Mouse (Mus musculus): Measurements from ENCODE around the gene Mthfsd.

GRCm38 (mm10) chr8:121078721-121079120 is 29.5 kb downstream of the Mthfsd start:
- TF ChIP-seq EP300 (IDR thresholded peaks at IDR 0.05; ENCODE audit: low read depth), result no peak
- TF ChIP-seq CTCF (IDR thresholded peaks at IDR 0.05; ENCODE audit: low read depth), result no peak

All from liver, postnatal 0 days (tissue).